Mouse (Mus musculus): ENCODE measurements at regions not wholly inside any gene's neighbourhood (a gene's known extent, or its start where the extent isn't known, plus 50 kb on each side); places are given as distances from the start of the nearest gene placed in this dataset.

DNA sequence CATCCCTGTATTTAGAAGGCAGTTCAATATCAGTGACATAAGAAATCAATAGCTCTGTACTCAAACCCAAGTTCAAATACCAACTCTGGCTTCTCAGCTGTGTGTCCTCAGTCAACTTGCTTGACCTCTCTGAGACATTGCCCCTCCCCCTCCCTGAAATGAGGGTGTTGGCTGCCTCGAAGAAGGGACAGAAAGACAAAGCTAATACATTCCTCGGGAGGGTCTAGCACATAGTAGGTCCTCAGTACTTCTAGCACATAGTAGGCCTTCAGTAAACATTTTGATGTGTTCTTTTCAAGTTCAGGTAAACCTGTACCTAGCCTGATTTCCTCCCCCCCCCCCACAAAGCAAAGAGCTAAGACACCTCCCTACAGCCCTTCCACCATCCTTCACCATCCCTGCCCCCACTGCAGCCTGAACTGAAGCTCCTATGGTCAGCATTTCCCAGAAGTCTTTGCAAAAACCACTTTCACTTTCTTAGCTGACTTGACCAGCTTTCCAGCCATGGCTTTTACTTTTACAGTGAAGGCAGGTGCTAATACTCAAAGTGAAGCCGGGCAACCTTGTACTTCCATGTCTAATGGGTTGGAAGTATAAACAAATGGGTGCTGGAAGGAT, 133.7 kb upstream of the Lhx5 start:
- no peak for TF ChIP-seq CTCF (conservative IDR thresholded peaks at IDR 0.05; ENCODE audit: low read length)
- no peak for TF ChIP-seq NANOG (IDR thresholded peaks at IDR 0.05; ENCODE audit: borderline replicate concordance, low read length)

Data from E14TG2a.4 (cell line).